17 mouse cellular contexts compared by ENCODE assay signal in genomic region chr13:115266164-115266563, GRCm38 (mm10).
"Had no signal": no experiment of that assay in that cellular context is flagged by ENCODE, and none has a peak within 500 bp of the region (broad histone marks: within the 10 kb centered on the region; RNA-seq: fewer than 3 reads in every experiment).

No protein-coding gene starts in this region.

- H3K4me3 ChIP-seq: layer of hippocampus, adult 2 months; limb, embryonic 12.5 days; liver, embryonic 13.5 days; lung, embryonic 15.5 days; megakaryocyte, embryonic 14.5 days; myocyte; neural tube, embryonic 13.5 days had no signal

- H3K9ac ChIP-seq: limb, embryonic 12.5 days; liver, embryonic 13.5 days; liver, postnatal 0 days; lung, embryonic 15.5 days; neural tube, embryonic 13.5 days had no signal

- H3K36me3 ChIP-seq: limb, embryonic 12.5 days; liver, embryonic 13.5 days; lung, embryonic 15.5 days; neural tube, embryonic 13.5 days had no signal

- H3K4me2 ChIP-seq: limb, embryonic 12.5 days; liver, embryonic 13.5 days; lung, embryonic 15.5 days; neural tube, embryonic 13.5 days had no signal

- H3K9me3 ChIP-seq: limb, embryonic 12.5 days; liver, embryonic 13.5 days; lung, embryonic 15.5 days; megakaryocyte, embryonic 14.5 days; neural tube, embryonic 13.5 days had no signal

- DNase-seq: kidney, adult 18-20 months; kidney, postnatal 10 days; kidney, postnatal 4 days; liver; liver, embryonic 13.5 days; liver, postnatal 0 days; lung, postnatal 14 days; right cerebral cortex, adult 18-20 months; right cerebral cortex, postnatal 25 days; thymus, postnatal 4 days had no signal

- H3K27me3 ChIP-seq: limb, embryonic 12.5 days; liver, embryonic 13.5 days; lung, embryonic 15.5 days; megakaryocyte, embryonic 14.5 days; neural tube, embryonic 13.5 days had no signal

- H3K27ac ChIP-seq: layer of hippocampus, adult 2 months; limb, embryonic 12.5 days; liver, embryonic 13.5 days; lung, embryonic 15.5 days; macrophage; neural tube, embryonic 13.5 days had no signal

- H3K4me1 ChIP-seq: limb, embryonic 12.5 days; liver, embryonic 13.5 days; lung, embryonic 15.5 days; megakaryocyte, embryonic 14.5 days; neural tube, embryonic 13.5 days had no signal

- ATAC-seq: liver, postnatal 0 days had no signal
